Mouse (Mus musculus) mesoderm, embryonic 11.5 days (tissue): Measurements from ENCODE around the gene Aldh6a1.
A peak's percentile ranks its signal among the peaks of the same experiment; 100 is the strongest.

Experiments
- DNase-seq: peaks from one replicate; pipeline ENCODE4 v3.0.0-alpha.2; 2012; ENCODE audit warnings: low read depth, low spot score

The Aldh6a1 gene

GRCm38 (mm10) chr12:84416834-84417604, 33.8 kb downstream of the Aldh6a1 start, which contains the start of gene Rnf113a2:
TSS of gene Rnf113a2 (plus strand) at chr12:84417196.
- DNase-seq: peak; percentile 95

GRCm38 (mm10) chr12:84408819-84409507, 41.8 kb downstream of the Aldh6a1 start, which contains the start of the genes Entpd5 and Bbof1:
TSS of gene Entpd5 (minus strand) at chr12:84409029.
TSS of gene Bbof1 (plus strand) at chr12:84409071.
- peak; percentile 87 for DNase-seq

GRCm38 (mm10) chr12:84407874-84408818, 42.7 kb downstream of the Aldh6a1 start:
- DNase-seq: peak; percentile 18

- DNase-seq: no peak
Measured at GRCm38 (mm10) chr12:84407259-84407658, 43.5 kb downstream of the Aldh6a1 start.

GRCm38 (mm10) chr12:84404541-84404940, 46.3 kb downstream of the Aldh6a1 start:
- no peak for DNase-seq

- DNase-seq: no peak
Measured at GRCm38 (mm10) chr12:84402923-84403322, 47.9 kb downstream of the Aldh6a1 start.

GRCm38 (mm10) chr12:84400653-84401052, 50.2 kb downstream of the Aldh6a1 start:
- no peak for DNase-seq

GRCm38 (mm10) chr12:84400068-84400467, 50.7 kb downstream of the Aldh6a1 start:
- no peak for DNase-seq

- DNase-seq: no peak
Measured at GRCm38 (mm10) chr12:84399663-84400062, 51.1 kb downstream of the Aldh6a1 start.

GRCm38 (mm10) chr12:84399135-84399534, 51.7 kb downstream of the Aldh6a1 start:
- DNase-seq: no peak

GRCm38 (mm10) chr12:84398629-84399028, 52.2 kb downstream of the Aldh6a1 start:
- DNase-seq: no peak

- no peak for DNase-seq
Measured at GRCm38 (mm10) chr12:84397685-84398084, 53.1 kb downstream of the Aldh6a1 start.

GRCm38 (mm10) chr12:84396947-84397679, 53.7 kb downstream of the Aldh6a1 start:
- no peak for DNase-seq

GRCm38 (mm10) chr12:84393847-84394246, 57.0 kb downstream of the Aldh6a1 start:
- no peak for DNase-seq

GRCm38 (mm10) chr12:84392681-84393080, 58.1 kb downstream of the Aldh6a1 start:
- DNase-seq: no peak

GRCm38 (mm10) chr12:84390336-84390735, 60.5 kb downstream of the Aldh6a1 start:
- no peak for DNase-seq

GRCm38 (mm10) chr12:84388774-84389400, 61.9 kb downstream of the Aldh6a1 start:
- DNase-seq: no peak

GRCm38 (mm10) chr12:84388097-84388496, 62.7 kb downstream of the Aldh6a1 start:
- no peak for DNase-seq

- DNase-seq: no peak
Measured at GRCm38 (mm10) chr12:84385408-84385807, 65.4 kb downstream of the Aldh6a1 start.

- no peak for DNase-seq
Measured at GRCm38 (mm10) chr12:84384644-84385081, 66.1 kb downstream of the Aldh6a1 start.
